Mouse (Mus musculus) ES-CJ7 (cell line): Measurements from ENCODE around the gene Igsf21.

ENCODE experiments used
- DNase-seq: peaks from one replicate; pipeline ENCODE4 v3.0.0; 2011; ENCODE audit warnings: low read depth, low spot score

Gene Igsf21

GRCm38 (mm10) chr4:140246180-140247005 lies at the start of gene Igsf21:
Igsf21 (minus strand) TSS chr4:140246784.
- no peak for DNase-seq

- no peak for DNase-seq
Measured at GRCm38 (mm10) chr4:140285726-140286316, 39.2 kb upstream of the Igsf21 start.

- DNase-seq, result peak; percentile 75
Measured at GRCm38 (mm10) chr4:140283398-140283797, 36.8 kb upstream of the Igsf21 start.

- no peak for DNase-seq
Measured at GRCm38 (mm10) chr4:140278269-140278668, 31.7 kb upstream of the Igsf21 start.

- DNase-seq, result no peak
Measured at GRCm38 (mm10) chr4:140271913-140272312, 25.3 kb upstream of the Igsf21 start.

- DNase-seq, result no peak
Measured at GRCm38 (mm10) chr4:140270451-140270850, 23.9 kb upstream of the Igsf21 start.

- no peak for DNase-seq
Measured at GRCm38 (mm10) chr4:140269184-140269840, 22.7 kb upstream of the Igsf21 start.

- no peak for DNase-seq
Measured at GRCm38 (mm10) chr4:140267835-140268234, 21.3 kb upstream of the Igsf21 start.

GRCm38 (mm10) chr4:140267086-140267485 lies 20.5 kb upstream of the Igsf21 start:
- DNase-seq, result no peak

GRCm38 (mm10) chr4:140258968-140259367 lies 12.4 kb upstream of the Igsf21 start:
- DNase-seq, result peak; percentile 84

- no peak for DNase-seq
Measured at GRCm38 (mm10) chr4:140252369-140252768, 5.8 kb upstream of the Igsf21 start.

- DNase-seq, result peak; percentile 93
Measured at GRCm38 (mm10) chr4:140249011-140249744, 2.6 kb upstream of the Igsf21 start.

GRCm38 (mm10) chr4:140248396-140248795 lies 1.8 kb upstream of the Igsf21 start:
- peak; percentile 93 for DNase-seq

- peak; percentile 39 for DNase-seq
Measured at GRCm38 (mm10) chr4:140247006-140248003, 721 bp upstream of the Igsf21 start.

- peak; percentile 81 for DNase-seq
Measured at GRCm38 (mm10) chr4:140245286-140246179, 1.1 kb downstream of the Igsf21 start.

- DNase-seq, result peak; percentile 67
Measured at GRCm38 (mm10) chr4:140244835-140245234, 1.7 kb downstream of the Igsf21 start.

GRCm38 (mm10) chr4:140244161-140244813 lies 2.3 kb downstream of the Igsf21 start:
- DNase-seq, result peak; percentile 50

- peak; percentile 38 for DNase-seq
Measured at GRCm38 (mm10) chr4:140243231-140243630, 3.4 kb downstream of the Igsf21 start.

GRCm38 (mm10) chr4:140242291-140242690 lies 4.3 kb downstream of the Igsf21 start:
- DNase-seq, result peak; percentile 56
